Comparison of ENCODE assay signal across 8 mouse cellular contexts in genomic region chr7:34166850-34167249, GRCm38 (mm10). TPM values are rescaled to one million over a fixed set of nuclear protein-coding genes. Genes with fewer than 3 reads are reported as not detected.
DNase-seq lines count a peak whose midpoint lies in the region; ATAC-seq lines count a peak whose summit lies in the region.

No protein-coding gene starts in this region.

- no peak overlapping the region for H3K9ac ChIP-seq in midbrain, embryonic 11.5 days (ENCODE audit: low read length)
- H3K9ac ChIP-seq in forebrain, embryonic 15.5 days (replicated peaks): no peak overlapping the region
- no peak overlapping the region for H3K9ac ChIP-seq in limb, embryonic 13.5 days

- H3K36me3 ChIP-seq in midbrain, embryonic 10.5 days: peaks cover 42% of the 10 kb centered on the region
- H3K36me3 ChIP-seq in midbrain, embryonic 11.5 days (ENCODE audit: control insufficient read depth, insufficient read depth, low read length): peaks cover 15% of the 10 kb centered on the region
- peaks cover 33% of the 10 kb centered on the region for H3K36me3 ChIP-seq in forebrain, embryonic 15.5 days
- H3K36me3 ChIP-seq in limb, embryonic 13.5 days: peaks cover 34% of the 10 kb centered on the region

- no peaks in the 10 kb centered on the region for H3K9me3 ChIP-seq in midbrain, embryonic 10.5 days (replicated peaks)
- no peaks in the 10 kb centered on the region for H3K9me3 ChIP-seq in midbrain, embryonic 11.5 days (ENCODE audit: control insufficient read depth, low read length)
- no peaks in the 10 kb centered on the region for H3K9me3 ChIP-seq in forebrain, embryonic 15.5 days
- H3K9me3 ChIP-seq in limb, embryonic 13.5 days: no peaks in the 10 kb centered on the region

- H3K27me3 ChIP-seq in midbrain, embryonic 10.5 days (ENCODE audit: low read depth, poor library complexity, severe bottlenecking): no peaks in the 10 kb centered on the region
- no peaks in the 10 kb centered on the region for H3K27me3 ChIP-seq in midbrain, embryonic 11.5 days (ENCODE audit: control insufficient read depth, insufficient read depth, low read length)
- no peaks in the 10 kb centered on the region for H3K27me3 ChIP-seq in forebrain, embryonic 15.5 days
- H3K27me3 ChIP-seq in limb, embryonic 13.5 days: no peaks in the 10 kb centered on the region

- H3K4me1 ChIP-seq in midbrain, embryonic 10.5 days: peaks cover 12% of the 10 kb centered on the region
- H3K4me1 ChIP-seq in midbrain, embryonic 11.5 days (ENCODE audit: control insufficient read depth, insufficient read depth, low read length): peaks cover 6% of the 10 kb centered on the region; the same call in 1 of the 2 replicates
- peaks cover 14% of the 10 kb centered on the region for H3K4me1 ChIP-seq in forebrain, embryonic 15.5 days
- H3K4me1 ChIP-seq in limb, embryonic 13.5 days: peaks cover 10% of the 10 kb centered on the region

- no peak for ATAC-seq in midbrain, embryonic 11.5 days (ENCODE audit: low FRiP score)
- no peak for ATAC-seq in forebrain, embryonic 15.5 days (replicated peaks)
- ATAC-seq in limb, embryonic 13.5 days (ENCODE audit: low FRiP score, low read depth): no peak

- H3K4me2 ChIP-seq in midbrain, embryonic 11.5 days: no peak overlapping the region
- 0 out of 2 replicates have a peak overlapping the region, but pooled peaks have one; percentile 23 for H3K4me2 ChIP-seq in forebrain, embryonic 15.5 days (replicated peaks)
- peak overlapping the region; percentile 90 for H3K4me2 ChIP-seq in limb, embryonic 13.5 days (replicated peaks)

- no peak overlapping the region for H3K27ac ChIP-seq in midbrain, embryonic 10.5 days (replicated peaks)
- H3K27ac ChIP-seq in midbrain, embryonic 11.5 days (ENCODE audit: low read depth, low read length): no peak overlapping the region
- H3K27ac ChIP-seq in forebrain, embryonic 15.5 days (replicated peaks): no peak overlapping the region
- no peak overlapping the region for H3K27ac ChIP-seq in limb, embryonic 13.5 days

- peak; percentile 48 for DNase-seq in midbrain, embryonic 10.5 days (ENCODE audit: low spot score)
- DNase-seq in midbrain, embryonic 11.5 days (ENCODE audit: low spot score, missing footprints): no peak
- peak; percentile 63 for DNase-seq in adrenal gland, postnatal 10 days
- peak; percentile 49 for DNase-seq in naive thymus-derived CD4-positive, alpha-beta T cell, adult 2 months (ENCODE audit: low read depth)
- DNase-seq in left cerebral cortex, adult 11 months (ENCODE audit: low spot score): no peak
- no peak for DNase-seq in layer of hippocampus, postnatal 14 days (ENCODE audit: low spot score in 2 of 2)

- H3K4me3 ChIP-seq in midbrain, embryonic 10.5 days: peak overlapping the region; percentile 94
- no peak overlapping the region for H3K4me3 ChIP-seq in midbrain, embryonic 11.5 days (ENCODE audit: low read depth, low read length)
- no peak overlapping the region for H3K4me3 ChIP-seq in forebrain, embryonic 15.5 days
- H3K4me3 ChIP-seq in limb, embryonic 13.5 days: peak overlapping the region; percentile 20; the same call in 1 of the 2 replicates

- 56% methylated on average over 4 of the region's 4 CpGs for WGBS in midbrain, embryonic 10.5 days
- 59% methylated on average over 4 of the region's 4 CpGs for WGBS in midbrain, embryonic 11.5 days
- WGBS in forebrain, embryonic 15.5 days: 54% methylated on average over 4 of the region's 4 CpGs
- 59% methylated on average over 4 of the region's 4 CpGs for WGBS in limb, embryonic 13.5 days

RNA-seq across cellular contexts. Expression of gene Uba2, which starts 2.5 kb away (rescaled TPM):
- polyA plus RNA-seq in midbrain, embryonic 10.5 days (2016; fragmentation: Nextera tagmentation; extraction: Ambion mirVana): 287 and 288 TPM in 2 replicates
- polyA plus RNA-seq in midbrain, embryonic 11.5 days (2014; fragmentation: Nextera tagmentation; extraction: Ambion mirVana): 273 and 283 TPM in 2 replicates
- 10 to 100 TPM; 77.6 to 77.7 TPM for total RNA-seq in adrenal gland, postnatal 10 days (2021)
- 202 and 208 TPM in 2 replicates for polyA plus RNA-seq in forebrain, embryonic 15.5 days (2015; fragmentation: Nextera tagmentation; extraction: Ambion mirVana)
- polyA plus RNA-seq in limb, embryonic 13.5 days (2015; fragmentation: Nextera tagmentation; extraction: Ambion mirVana): 230 and 232 TPM in 2 replicates
- 10 to 100 TPM; 82.5 to 82.9 TPM for total RNA-seq in layer of hippocampus, postnatal 14 days (2021)

RNA-seq across cellular contexts. Expression of gene Pdcd2l, which starts 29.6 kb away (rescaled TPM):
- polyA plus RNA-seq in midbrain, embryonic 10.5 days (2016; fragmentation: Nextera tagmentation; extraction: Ambion mirVana): 77.9 and 79.9 TPM in 2 replicates
- 63.0 and 68.3 TPM in 2 replicates for polyA plus RNA-seq in midbrain, embryonic 11.5 days (2014; fragmentation: Nextera tagmentation; extraction: Ambion mirVana)
- 10 to 100 TPM; 23.2 TPM for total RNA-seq in adrenal gland, postnatal 10 days (2021)
- polyA plus RNA-seq in forebrain, embryonic 15.5 days (2015; fragmentation: Nextera tagmentation; extraction: Ambion mirVana): 78.1 and 80.6 TPM in 2 replicates
- polyA plus RNA-seq in limb, embryonic 13.5 days (2015; fragmentation: Nextera tagmentation; extraction: Ambion mirVana): 69.0 and 73.2 TPM in 2 replicates
- total RNA-seq in layer of hippocampus, postnatal 14 days (2021): 10 to 100 TPM; 20.6 to 24.7 TPM

RNA-seq across cellular contexts. Expression of gene Wtip, which starts 33.8 kb away (rescaled TPM):
- 3.3 and 5.0 TPM in 2 replicates for polyA plus RNA-seq in midbrain, embryonic 10.5 days (2016; fragmentation: Nextera tagmentation; extraction: Ambion mirVana)
- polyA plus RNA-seq in midbrain, embryonic 11.5 days (2014; fragmentation: Nextera tagmentation; extraction: Ambion mirVana): 2.7 and 2.9 TPM in 2 replicates
- 10 to 100 TPM; 25.3 to 30.2 TPM for total RNA-seq in adrenal gland, postnatal 10 days (2021)
- polyA plus RNA-seq in forebrain, embryonic 15.5 days (2015; fragmentation: Nextera tagmentation; extraction: Ambion mirVana): 3.0 and 4.3 TPM in 2 replicates
- 7.5 and 8.5 TPM in 2 replicates for polyA plus RNA-seq in limb, embryonic 13.5 days (2015; fragmentation: Nextera tagmentation; extraction: Ambion mirVana)
- total RNA-seq in layer of hippocampus, postnatal 14 days (2021): 10 to 100 TPM; 13.1 to 14.1 TPM

Comparison
In these comparisons a context has a peak if more than half of its experiments do, and no peak if none do; other contexts are left out.
1. DNase-seq: peak in midbrain, embryonic 10.5 days (single experiment), adrenal gland, postnatal 10 days (single experiment) and naive thymus-derived CD4-positive, alpha-beta T cell, adult 2 months (single experiment); none in midbrain, embryonic 11.5 days (single experiment), left cerebral cortex, adult 11 months (single experiment) and layer of hippocampus, postnatal 14 days (0 of 2).
2. H3K4me3 ChIP-seq: peak in midbrain, embryonic 10.5 days (single experiment) and limb, embryonic 13.5 days (single experiment); none in midbrain, embryonic 11.5 days (single experiment) and forebrain, embryonic 15.5 days (single experiment).